Mouse (Mus musculus) heart, embryonic 16.5 days (tissue): ENCODE results near the gene Gpat2. TPM values are rescaled to one million over a fixed set of nuclear protein-coding genes. Genes with fewer than 3 reads are reported as not detected.

Experiments used
- ATAC-seq: fragments of 200-750 bp; cut with Nextera tagmentation; replicated peaks from 2 replicates; pipeline ENCODE4 v1.8.0; 2017; ENCODE audit warnings: moderate number of reproducible peaks; ENCODE audit not compliant: insufficient read depth, low FRiP score; ENCODE audit errors: extremely low read depth
- H3K27ac ChIP-seq: fragments of 300-500 bp; sonication (generic); 2 replicates; pipeline ENCODE4 v1.5.1; 2014; ENCODE audit warnings: mild to moderate bottlenecking, low read length, control low read depth, moderate library complexity
- H3K27me3 ChIP-seq: fragments of 300-500 bp; sonication (generic); 2 replicates; pipeline ENCODE4 v1.6.1; 2014; ENCODE audit warnings: low read length, mixed read lengths; ENCODE audit not compliant: control insufficient read depth, insufficient read depth
- H3K36me3 ChIP-seq: fragments of 300-500 bp; sonication (generic); 2 replicates; pipeline ENCODE4 v1.6.1; 2014; ENCODE audit not compliant: control insufficient read depth, insufficient read depth
- H3K4me1 ChIP-seq: fragments of 300-500 bp; sonication (generic); 2 replicates; pipeline ENCODE4 v1.6.1; 2014; ENCODE audit warnings: low read length, mixed read lengths; ENCODE audit not compliant: control insufficient read depth, insufficient read depth
- H3K4me2 ChIP-seq: fragments of 300-500 bp; sonication (generic); 2 replicates; pipeline ENCODE4 v1.6.1; 2014; ENCODE audit warnings: low read depth, mild to moderate bottlenecking, control low read depth, low read length
- H3K4me3 ChIP-seq: fragments of 300-500 bp; sonication (generic); 2 replicates; pipeline ENCODE4 v1.5.1; 2014; ENCODE audit warnings: mild to moderate bottlenecking, control low read depth, low read length
- H3K9ac ChIP-seq: fragments of 300-500 bp; sonication (generic); 2 replicates; pipeline ENCODE4 v1.6.1; 2014; ENCODE audit warnings: low read length, control low read depth
- H3K9me3 ChIP-seq: fragments of 300-500 bp; sonication (generic); replicated peaks from 2 replicates; pipeline ENCODE4 v1.6.1; 2016; ENCODE audit warnings: low read length; ENCODE audit not compliant: control insufficient read depth
- WGBS: fragments of 180-500 bp; shearing (Covaris S2); extraction: QIAGEN DNeasy Blood & Tissue Kit; methylation state at CpG from one replicate; pipeline ENCODE4 v1.1.7; 2014; 5-methylcytosine and 5-hydroxymethylcytosine counted together
- polyA plus RNA-seq: library from polyadenylated mRNA; unstranded; fragments of >200 nt; fragmentation: Nextera tagmentation; extraction: Ambion mirVana; gene quantifications from 2 replicates; pipeline ENCODE4 v1.2.1, GENCODE M21; 2015

Gene Gpat2
- polyA plus RNA-seq, 1 experiment from 2014 or later, result 0.35 TPM

GRCm38 (mm10) chr2:127479763-127480162 is 54.8 kb downstream of the Gpat2 start:
- Histone ChIP-seq H3K4me2 (no peak overlapping the region), H3K9ac (no peak overlapping the region), H3K9me3 (no peaks in the 10 kb centered on the region), H3K27me3 (peaks cover 55% of the 10 kb centered on the region), H3K36me3 (no peaks in the 10 kb centered on the region), H3K4me1 (peaks cover 23% of the 10 kb centered on the region), H3K27ac (no peak overlapping the region), H3K4me3 (no peak overlapping the region)
- no peak for ATAC-seq
- WGBS, result 67% methylated on average over 10 of the region's 10 CpGs

- WGBS, result under 1% methylated on average over 57 of the region's 59 CpGs
- Histone ChIP-seq H3K36me3 (no peaks in the 10 kb centered on the region), H3K9me3 (no peaks in the 10 kb centered on the region), H3K4me2 (peak overlapping the region; percentile 81), H3K27ac (no peak overlapping the region), H3K9ac (peak overlapping the region; percentile 60), H3K4me3 (peak overlapping the region; percentile 70), H3K4me1 (peaks cover 27% of the 10 kb centered on the region), H3K27me3 (peaks cover 64% of the 10 kb centered on the region)
- ATAC-seq, result no peak
These were observed 57.0 kb downstream of the Gpat2 start for GRCm38 (mm10) chr2:127481841-127482532.

- peak overlapping the region; percentile 81 for H3K4me2 ChIP-seq
- WGBS, result 0% methylated on average over 21 of the region's 21 CpGs
- ATAC-seq, result peak; percentile 79
- no peaks in the 10 kb centered on the region for H3K36me3 ChIP-seq
- no peaks in the 10 kb centered on the region for H3K9me3 ChIP-seq
- H3K27me3 ChIP-seq, result peaks cover 64% of the 10 kb centered on the region
- peak overlapping the region; percentile 60; the same call in 1 of the 2 replicates for H3K9ac ChIP-seq
- H3K4me3 ChIP-seq, result peak overlapping the region; percentile 70
- no peak overlapping the region for H3K27ac ChIP-seq
- peaks cover 27% of the 10 kb centered on the region for H3K4me1 ChIP-seq
These were observed 57.5 kb downstream of the Gpat2 start for GRCm38 (mm10) chr2:127482533-127482911.

GRCm38 (mm10) chr2:127483001-127483400 is 58.0 kb downstream of the Gpat2 start:
- ATAC-seq, result no peak; the same call in 1 of the 2 replicates
- Histone ChIP-seq H3K36me3 (no peaks in the 10 kb centered on the region), H3K4me1 (peaks cover 27% of the 10 kb centered on the region), H3K9me3 (no peaks in the 10 kb centered on the region), H3K27ac (no peak overlapping the region), H3K9ac (no peak overlapping the region), H3K4me2 (peak overlapping the region; percentile 81), H3K4me3 (peak overlapping the region; percentile 70), H3K27me3 (peaks cover 64% of the 10 kb centered on the region)
- WGBS, result 3% methylated on average over 21 of the region's 21 CpGs

GRCm38 (mm10) chr2:127484476-127485170 is 59.6 kb downstream of the Gpat2 start:
- WGBS, result 8% methylated on average over 19 of the region's 19 CpGs
- H3K4me1 ChIP-seq, result peaks cover 27% of the 10 kb centered on the region
- peak overlapping the region; percentile 46 for H3K4me2 ChIP-seq
- peak; percentile 59 for ATAC-seq
- H3K9ac ChIP-seq, result no peak overlapping the region
- no peaks in the 10 kb centered on the region for H3K36me3 ChIP-seq
- peak overlapping the region; percentile 13 for H3K4me3 ChIP-seq
- no peaks in the 10 kb centered on the region for H3K9me3 ChIP-seq
- H3K27me3 ChIP-seq, result peaks cover 55% of the 10 kb centered on the region
- no peak overlapping the region for H3K27ac ChIP-seq

Other genes starting within 250 kb of the Gpat2 start
- gene 1810024B03Rik, start 216.9 kb upstream of the Gpat2 start, polyA plus RNA-seq, result 0.93 and 1.2 TPM in 2 replicates
- 40.4 and 41.7 TPM in 2 replicates for gene Snrnp200, start 216.8 kb upstream of the Gpat2 start, polyA plus RNA-seq
- 59.6 and 68.9 TPM in 2 replicates for gene Ciao1, start 177.4 kb upstream of the Gpat2 start, polyA plus RNA-seq
- gene Tmem127, start 177.3 kb upstream of the Gpat2 start, polyA plus RNA-seq, result 20.3 and 23.4 TPM in 2 replicates
- gene Stard7, start 155.0 kb upstream of the Gpat2 start, polyA plus RNA-seq, result 113 and 115 TPM in 2 replicates
- 10.4 and 18.1 TPM in 2 replicates for gene Dusp2, start 89.0 kb upstream of the Gpat2 start, polyA plus RNA-seq
- not detected in 2 replicates for gene Astl, start 86.6 kb upstream of the Gpat2 start, polyA plus RNA-seq
- gene Adra2b, start 62.0 kb upstream of the Gpat2 start, polyA plus RNA-seq, result 1.3 and 1.4 TPM in 2 replicates
- gene Fahd2a, start 19.4 kb downstream of the Gpat2 start, polyA plus RNA-seq, result 27.8 and 31.8 TPM in 2 replicates
- gene Kcnip3, start 96.9 kb downstream of the Gpat2 start, polyA plus RNA-seq, result 1.3 and 2.0 TPM in 2 replicates
- gene Prom2, start 116.3 kb downstream of the Gpat2 start, polyA plus RNA-seq, result 0.21 and 0.34 TPM in 2 replicates
- gene Zfp661, start 161.9 kb downstream of the Gpat2 start, polyA plus RNA-seq, result 2.1 and 2.5 TPM in 2 replicates
- gene Mrps5, start 162.0 kb downstream of the Gpat2 start, polyA plus RNA-seq, result 133 and 143 TPM in 2 replicates
- gene Mal, start 231.5 kb downstream of the Gpat2 start, polyA plus RNA-seq, result 4.1 and 4.8 TPM in 2 replicates